Mouse (Mus musculus): ENCODE results near the gene H6pd.

The H6pd gene

GRCm38 (mm10) chr4:149998786-149999509 is 9.9 kb downstream of the H6pd start:
- DNase-seq: no peak

GRCm38 (mm10) chr4:149997999-149998398 is 10.8 kb downstream of the H6pd start:
- no peak for DNase-seq

GRCm38 (mm10) chr4:149996440-149996839 is 12.4 kb downstream of the H6pd start:
- DNase-seq: no peak

- DNase-seq: no peak
Observed at GRCm38 (mm10) chr4:149995911-149996310, 12.9 kb downstream of the H6pd start.

GRCm38 (mm10) chr4:149994218-149994617 is 14.6 kb downstream of the H6pd start:
- DNase-seq: no peak

GRCm38 (mm10) chr4:149992670-149993032 is 16.2 kb downstream of the H6pd start:
- no peak for DNase-seq

- no peak for DNase-seq
Observed at GRCm38 (mm10) chr4:149991755-149992669, 16.8 kb downstream of the H6pd start.

GRCm38 (mm10) chr4:149990954-149991633 is 17.7 kb downstream of the H6pd start:
- DNase-seq: no peak

- DNase-seq: peak; percentile 37
Observed at GRCm38 (mm10) chr4:149990212-149990953, 18.4 kb downstream of the H6pd start.

- peak; percentile 81 for DNase-seq
Observed at GRCm38 (mm10) chr4:149988931-149989556, 19.8 kb downstream of the H6pd start.

GRCm38 (mm10) chr4:149988301-149988700 is 20.5 kb downstream of the H6pd start:
- DNase-seq: no peak

- DNase-seq: no peak
Observed at GRCm38 (mm10) chr4:149986671-149987417, 22.0 kb downstream of the H6pd start.

GRCm38 (mm10) chr4:149983921-149984645 is 24.7 kb downstream of the H6pd start:
- DNase-seq: no peak

- no peak for DNase-seq
Observed at GRCm38 (mm10) chr4:149982154-149982553, 26.7 kb downstream of the H6pd start.

GRCm38 (mm10) chr4:149979819-149980308 is 29.0 kb downstream of the H6pd start:
- DNase-seq: peak; percentile 81

GRCm38 (mm10) chr4:149978820-149979219 is 30.0 kb downstream of the H6pd start:
- DNase-seq: no peak

GRCm38 (mm10) chr4:149977801-149978544 is 30.9 kb downstream of the H6pd start:
- DNase-seq: peak; percentile 21

- DNase-seq: no peak
Observed at GRCm38 (mm10) chr4:149977181-149977580, 31.6 kb downstream of the H6pd start.

- DNase-seq: no peak
Observed at GRCm38 (mm10) chr4:149975730-149976254, 33.0 kb downstream of the H6pd start.
